Mouse (Mus musculus) liver, embryonic 15.5 days (tissue): ENCODE measurements around the gene Zfp13. TPM values are rescaled to one million over a fixed set of nuclear protein-coding genes. Genes with fewer than 3 reads are reported as not detected.

Source experiments
- ATAC-seq: fragments of 200-750 bp; cut with Nextera tagmentation; 2 replicates; pipeline ENCODE4 v1.8.0; 2017; ENCODE audit warnings: moderate number of reproducible peaks, mild to moderate bottlenecking, moderate library complexity; ENCODE audit not compliant: insufficient read depth
- H3K27ac ChIP-seq: fragments of 300-500 bp; sonication (generic); replicated peaks from 2 replicates; pipeline ENCODE4 v1.5.1; 2015; ENCODE audit warnings: mild to moderate bottlenecking, inconsistent platforms
- H3K27me3 ChIP-seq: fragments of 300-500 bp; sonication (generic); 2 replicates; pipeline ENCODE4 v1.6.1; 2015; ENCODE audit warnings: mild to moderate bottlenecking, inconsistent platforms
- H3K36me3 ChIP-seq: fragments of 300-500 bp; sonication (generic); replicated peaks from 2 replicates; pipeline ENCODE4 v1.6.1; 2015; ENCODE audit warnings: moderate library complexity, mild to moderate bottlenecking, inconsistent platforms
- H3K4me1 ChIP-seq: fragments of 300-500 bp; sonication (generic); replicated peaks from 2 replicates; pipeline ENCODE4 v1.6.1; 2015; ENCODE audit warnings: inconsistent platforms
- H3K4me2 ChIP-seq: fragments of 300-500 bp; sonication (generic); 2 replicates; pipeline ENCODE4 v1.6.1; 2015; ENCODE audit warnings: moderate library complexity, mild to moderate bottlenecking, inconsistent platforms
- H3K4me3 ChIP-seq: fragments of 300-500 bp; sonication (generic); replicated peaks from 2 replicates; pipeline ENCODE4 v1.5.1; 2015; ENCODE audit warnings: mild to moderate bottlenecking, inconsistent platforms
- H3K9ac ChIP-seq: fragments of 300-500 bp; sonication (generic); 2 replicates; pipeline ENCODE4 v1.6.1; 2015; ENCODE audit warnings: moderate library complexity, mild to moderate bottlenecking, inconsistent platforms
- H3K9me3 ChIP-seq: fragments of 300-500 bp; sonication (generic); replicated peaks from 2 replicates; pipeline ENCODE4 v1.6.1; 2016; ENCODE audit warnings: inconsistent platforms
- WGBS: fragments of 180-500 bp; shearing (Covaris S2); methylation state at CpG from one replicate; pipeline ENCODE4 v1.1.7; 2015; ENCODE audit warnings: mixed read lengths; ENCODE audit not compliant: insufficient replicate concordance; 5-methylcytosine and 5-hydroxymethylcytosine counted together
- polyA plus RNA-seq: library from polyadenylated mRNA; unstranded; fragments of >200 nt; fragmentation: Nextera tagmentation; extraction: Ambion mirVana; gene quantifications from 2 replicates; pipeline ENCODE4 v1.2.1, GENCODE M21; 2015

The Zfp13 gene
- polyA plus RNA-seq, 1 experiment from 2014 or later: 1.8 TPM

DNA sequence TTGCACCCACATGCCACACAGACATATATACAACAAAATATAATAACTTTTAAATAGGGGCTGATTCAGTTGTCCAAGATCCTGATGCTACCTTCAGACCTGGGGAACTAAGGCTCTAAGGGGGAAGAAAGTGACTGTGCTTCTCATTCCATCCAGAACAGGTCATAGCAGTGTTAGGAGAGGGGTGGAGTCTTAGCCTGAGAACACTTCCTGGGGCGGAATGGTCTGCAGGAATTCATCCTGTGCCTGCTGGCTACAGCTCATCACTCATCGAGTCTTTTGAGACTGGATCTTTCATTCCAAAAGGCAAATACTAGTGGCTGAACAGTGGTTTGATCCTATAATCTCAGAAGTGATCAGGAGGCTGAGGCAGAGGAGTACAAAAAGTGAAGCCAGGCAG is 12.0 kb downstream of the Zfp13 start:
- Histone ChIP-seq H3K27me3 (peaks cover 18% of the 10 kb centered on the region), H3K4me3 (no peak overlapping the region), H3K4me2 (no peak overlapping the region), H3K4me1 (peaks cover 3% of the 10 kb centered on the region), H3K27ac (no peak overlapping the region), H3K9ac (no peak overlapping the region), H3K9me3 (no peaks in the 10 kb centered on the region), H3K36me3 (no peaks in the 10 kb centered on the region)
- ATAC-seq: no peak
- WGBS: 64% methylated on average over 2 of the region's 2 CpGs

DNA sequence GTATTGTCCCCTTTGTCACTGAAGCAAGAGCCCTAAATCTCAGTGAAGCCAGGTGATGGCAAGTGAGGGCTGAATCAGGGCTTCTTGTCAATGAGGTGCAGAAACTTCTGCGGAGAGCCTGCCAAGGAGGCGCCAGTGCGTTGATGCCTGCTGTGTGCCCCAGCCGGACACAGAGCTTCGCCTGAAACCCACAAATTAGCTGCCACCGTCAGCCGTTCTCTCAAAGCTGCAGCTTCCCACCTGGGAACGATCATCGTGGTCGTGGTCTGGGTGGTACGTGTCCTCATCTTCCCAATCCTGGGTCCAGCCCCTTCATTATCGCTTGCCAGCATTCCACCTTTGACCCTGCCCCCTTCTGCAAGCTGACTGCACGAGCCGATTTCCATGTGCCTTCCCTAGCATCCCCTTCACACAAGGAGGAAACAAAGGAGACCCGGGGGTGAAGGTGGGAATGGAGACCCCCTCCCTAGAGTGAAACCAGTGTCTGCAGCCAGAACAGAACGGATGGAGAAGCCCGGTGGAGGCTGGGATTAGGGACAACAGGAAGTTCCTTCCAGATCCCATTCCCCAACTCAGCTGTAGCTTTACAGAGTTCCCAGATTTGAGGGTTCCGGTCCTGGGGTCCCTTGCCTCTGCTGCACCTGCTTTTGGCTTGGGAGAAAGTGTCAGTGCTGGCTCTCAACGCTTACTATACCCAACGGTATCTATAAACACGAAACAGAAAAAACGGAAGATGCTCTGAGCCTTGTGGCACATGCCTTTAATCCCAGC is 13.4 kb downstream of the Zfp13 start:
- Histone ChIP-seq H3K4me2 (peak overlapping the region; percentile 56), H3K36me3 (no peaks in the 10 kb centered on the region), H3K9me3 (no peaks in the 10 kb centered on the region), H3K9ac (0 out of 2 replicates have a peak overlapping the region, but pooled peaks have one; percentile 15), H3K4me3 (peak overlapping the region; percentile 53), H3K27me3 (peaks cover 18% of the 10 kb centered on the region), H3K4me1 (no peaks in the 10 kb centered on the region), H3K27ac (no peak overlapping the region)
- ATAC-seq: no peak; the same call in 1 of the 2 replicates
- 3% methylated on average over 22 of the region's 22 CpGs for WGBS

DNA sequence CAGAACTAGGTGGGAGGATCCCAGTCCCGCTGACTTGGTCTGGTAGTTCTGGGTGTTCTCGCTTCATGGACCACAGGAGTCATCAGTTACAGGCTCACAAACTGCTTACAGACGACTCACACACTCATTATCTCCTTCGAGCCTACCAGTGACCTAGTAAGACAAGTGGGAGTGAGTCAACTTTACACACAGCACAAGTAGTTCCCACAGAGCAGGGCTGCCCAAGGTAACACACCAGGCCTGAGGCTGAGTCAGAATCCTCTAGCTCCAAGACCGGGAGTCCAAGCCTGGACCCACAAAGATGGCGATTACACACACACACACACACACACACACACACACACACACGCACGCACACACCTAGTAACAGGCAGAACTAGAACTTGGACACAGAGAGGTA is 14.5 kb downstream of the Zfp13 start:
- H3K27me3 ChIP-seq: peaks cover 18% of the 10 kb centered on the region
- 0 out of 2 replicates have a peak, but pooled peaks cover 4% of the 10 kb centered on the region for H3K36me3 ChIP-seq
- H3K4me1 ChIP-seq: no peaks in the 10 kb centered on the region
- H3K9ac ChIP-seq: no peak overlapping the region
- peak overlapping the region; percentile 56; the same call in 1 of the 2 replicates for H3K4me2 ChIP-seq
- H3K9me3 ChIP-seq: no peaks in the 10 kb centered on the region
- H3K27ac ChIP-seq: no peak overlapping the region
- no peak overlapping the region for H3K4me3 ChIP-seq
- WGBS: 58% methylated on average over 8 of the region's 8 CpGs
- no peak for ATAC-seq

DNA sequence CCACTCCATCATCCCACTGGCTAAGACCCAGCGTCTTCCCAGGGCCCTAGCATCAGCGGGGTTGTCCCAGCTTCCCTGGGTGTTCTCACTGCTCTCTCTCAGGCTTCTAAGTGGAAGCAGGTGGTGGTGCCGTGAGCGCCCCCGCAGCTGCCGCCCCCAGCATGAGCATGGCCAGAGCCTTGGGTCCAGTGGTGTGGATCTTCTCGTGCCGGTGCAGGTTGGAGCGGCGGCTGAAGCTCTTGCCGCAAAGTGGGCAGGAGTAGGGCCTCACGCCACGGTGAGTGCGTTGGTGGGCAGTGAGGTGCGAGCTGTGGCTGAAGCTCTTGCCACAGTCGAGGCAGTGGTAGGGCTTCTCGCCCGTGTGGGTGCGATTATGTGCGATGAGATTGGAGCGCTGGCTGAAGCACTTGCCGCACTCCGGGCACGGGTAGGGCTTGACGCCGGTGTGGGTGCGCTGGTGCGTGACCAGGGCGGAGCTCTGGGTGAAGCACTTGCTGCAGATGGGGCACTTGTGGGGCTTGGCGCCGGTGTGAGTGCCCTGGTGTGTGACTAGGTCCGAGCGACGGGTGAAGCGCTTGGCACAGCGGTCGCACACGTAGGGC is 23.2 kb downstream of the Zfp13 start:
- no peaks in the 10 kb centered on the region for H3K9me3 ChIP-seq
- H3K4me2 ChIP-seq: no peak overlapping the region
- WGBS: 84% methylated on average over 38 of the region's 38 CpGs
- no peak overlapping the region for H3K9ac ChIP-seq
- no peaks in the 10 kb centered on the region for H3K4me1 ChIP-seq
- 0 out of 2 replicates have a peak, but pooled peaks have one; percentile 19 for ATAC-seq
- 0 out of 2 replicates have a peak, but pooled peaks cover 17% of the 10 kb centered on the region for H3K36me3 ChIP-seq
- H3K27me3 ChIP-seq: no peaks in the 10 kb centered on the region
- no peak overlapping the region for H3K27ac ChIP-seq
- H3K4me3 ChIP-seq: no peak overlapping the region

DNA sequence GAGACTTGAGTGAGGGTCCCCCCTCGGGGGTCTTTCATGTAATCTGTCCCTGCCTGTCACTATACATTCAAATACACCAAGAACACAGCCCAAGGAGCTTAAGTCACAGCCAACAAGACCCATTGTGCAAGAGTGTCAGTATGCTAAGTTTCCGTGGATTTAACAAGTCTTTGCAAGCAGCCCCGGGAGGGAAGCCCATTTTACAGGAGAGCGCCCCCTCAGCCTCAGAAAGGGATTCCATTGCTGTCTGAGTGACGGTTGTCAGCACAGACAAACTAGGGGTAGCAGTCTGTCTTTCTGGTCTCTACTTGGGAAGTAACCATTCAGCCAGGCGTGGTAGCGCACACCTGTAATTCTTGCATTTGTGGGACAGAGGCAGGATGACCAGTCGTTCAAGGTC is 25.2 kb downstream of the Zfp13 start:
- no peak overlapping the region for H3K4me2 ChIP-seq
- H3K27ac ChIP-seq: no peak overlapping the region
- no peak overlapping the region for H3K9ac ChIP-seq
- WGBS: 69% methylated on average over 8 of the region's 8 CpGs
- H3K27me3 ChIP-seq: no peaks in the 10 kb centered on the region
- no peaks in the 10 kb centered on the region for H3K9me3 ChIP-seq
- no peak for ATAC-seq
- H3K36me3 ChIP-seq: 0 out of 2 replicates have a peak, but pooled peaks cover 13% of the 10 kb centered on the region
- no peak overlapping the region for H3K4me3 ChIP-seq
- H3K4me1 ChIP-seq: no peaks in the 10 kb centered on the region

DNA sequence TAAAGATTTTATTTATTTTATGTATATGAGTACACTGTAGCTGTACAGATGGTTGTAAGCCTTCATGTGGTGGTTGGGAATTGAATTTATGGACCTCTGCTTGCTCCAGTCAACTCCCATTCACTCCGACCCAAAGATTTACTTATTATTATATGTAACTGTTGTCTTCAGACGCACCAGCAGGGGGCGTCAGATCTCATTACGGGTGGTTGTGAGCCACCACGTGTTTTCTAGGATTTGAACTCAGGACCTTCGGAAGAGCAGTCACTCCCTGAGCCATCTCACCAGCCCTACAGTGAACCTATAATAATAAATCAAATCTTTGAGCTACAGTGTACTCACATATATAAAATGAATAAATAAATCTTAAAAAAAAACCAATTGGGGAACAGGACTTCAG is 27.2 kb downstream of the Zfp13 start:
- no peak for ATAC-seq
- 0 out of 2 replicates have a peak, but pooled peaks cover 13% of the 10 kb centered on the region for H3K36me3 ChIP-seq
- 63% methylated on average over 6 of the region's 6 CpGs for WGBS
- H3K27ac ChIP-seq: no peak overlapping the region
- no peaks in the 10 kb centered on the region for H3K4me1 ChIP-seq
- no peak overlapping the region for H3K4me2 ChIP-seq
- no peaks in the 10 kb centered on the region for H3K27me3 ChIP-seq
- no peaks in the 10 kb centered on the region for H3K9me3 ChIP-seq
- H3K4me3 ChIP-seq: no peak overlapping the region
- H3K9ac ChIP-seq: no peak overlapping the region

DNA sequence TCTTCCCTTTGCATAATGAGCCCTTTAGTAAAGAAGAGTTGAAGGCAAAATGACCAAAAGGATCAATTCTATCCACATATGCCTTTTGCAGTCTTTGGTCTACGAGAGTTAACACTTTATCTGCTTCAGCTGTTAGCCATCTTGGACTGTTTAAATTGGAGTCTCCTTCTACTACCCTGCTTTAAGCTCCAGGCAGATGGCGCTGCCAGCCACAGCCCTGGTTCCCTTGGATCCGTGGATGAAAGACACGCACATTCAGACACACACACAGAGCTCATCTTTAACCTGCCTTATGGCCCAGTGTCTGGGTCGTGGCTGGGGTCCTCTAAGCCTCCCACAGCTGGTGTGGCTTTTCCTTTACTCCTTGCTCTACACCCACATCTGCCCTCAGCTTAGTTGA is 28.2 kb downstream of the Zfp13 start:
- Histone ChIP-seq H3K9me3 (no peaks in the 10 kb centered on the region), H3K36me3 (0 out of 2 replicates have a peak, but pooled peaks cover 5% of the 10 kb centered on the region), H3K27ac (no peak overlapping the region), H3K4me2 (no peak overlapping the region), H3K9ac (no peak overlapping the region), H3K27me3 (no peaks in the 10 kb centered on the region), H3K4me3 (no peak overlapping the region), H3K4me1 (no peaks in the 10 kb centered on the region)
- ATAC-seq: no peak
- WGBS: 18% methylated on average over 5 of the region's 5 CpGs

DNA sequence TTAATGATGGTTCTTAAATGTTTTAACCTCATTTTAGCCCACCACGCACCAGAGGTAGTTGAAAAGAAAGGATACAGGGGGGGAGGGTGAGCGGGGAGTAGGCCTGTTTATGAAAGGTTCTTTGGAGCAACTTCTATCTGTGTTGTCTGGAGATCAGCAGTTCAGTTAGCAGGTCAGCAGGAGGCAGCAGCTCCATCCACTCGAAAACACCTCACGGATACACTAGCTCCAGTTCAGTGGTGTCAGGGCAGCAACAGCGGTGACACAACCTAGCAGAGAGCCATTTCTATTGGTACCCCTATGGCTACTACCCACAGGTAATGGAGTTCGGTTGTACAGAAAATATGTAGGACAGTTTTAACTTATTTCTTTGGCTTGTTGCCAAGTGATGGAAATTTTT is 29.3 kb downstream of the Zfp13 start:
- no peaks in the 10 kb centered on the region for H3K36me3 ChIP-seq
- no peaks in the 10 kb centered on the region for H3K9me3 ChIP-seq
- H3K9ac ChIP-seq: no peak overlapping the region
- H3K4me3 ChIP-seq: no peak overlapping the region
- WGBS: 32% methylated on average over 6 of the region's 6 CpGs
- ATAC-seq: no peak
- peaks cover 10% of the 10 kb centered on the region for H3K4me1 ChIP-seq
- H3K27me3 ChIP-seq: no peaks in the 10 kb centered on the region
- no peak overlapping the region for H3K4me2 ChIP-seq
- H3K27ac ChIP-seq: no peak overlapping the region

DNA sequence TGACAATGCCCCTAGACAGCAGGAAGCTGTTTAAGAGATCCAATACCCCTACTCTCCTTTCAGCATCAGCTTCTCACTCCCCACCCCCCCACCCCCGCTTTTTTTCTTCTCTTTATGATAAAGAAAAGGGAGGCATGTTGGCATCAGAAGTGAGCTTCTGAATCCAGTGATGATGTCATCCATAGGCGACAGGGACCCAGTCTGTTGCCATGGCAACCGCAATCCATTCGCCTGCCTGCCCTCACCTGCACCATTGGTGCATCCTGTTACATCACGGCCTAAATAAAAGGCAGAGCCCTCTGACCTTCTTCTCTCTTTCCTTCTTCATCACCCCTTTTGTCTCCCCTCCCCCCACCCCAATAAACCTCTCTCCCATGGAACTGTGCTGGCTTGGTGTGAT is 30.9 kb downstream of the Zfp13 start:
- Histone ChIP-seq H3K27ac (no peak overlapping the region), H3K36me3 (no peaks in the 10 kb centered on the region), H3K27me3 (no peaks in the 10 kb centered on the region), H3K4me1 (peaks cover 15% of the 10 kb centered on the region), H3K4me3 (no peak overlapping the region), H3K9me3 (no peaks in the 10 kb centered on the region), H3K4me2 (no peak overlapping the region), H3K9ac (no peak overlapping the region)
- no peak for ATAC-seq
- 43% methylated on average over 5 of the region's 5 CpGs for WGBS

DNA sequence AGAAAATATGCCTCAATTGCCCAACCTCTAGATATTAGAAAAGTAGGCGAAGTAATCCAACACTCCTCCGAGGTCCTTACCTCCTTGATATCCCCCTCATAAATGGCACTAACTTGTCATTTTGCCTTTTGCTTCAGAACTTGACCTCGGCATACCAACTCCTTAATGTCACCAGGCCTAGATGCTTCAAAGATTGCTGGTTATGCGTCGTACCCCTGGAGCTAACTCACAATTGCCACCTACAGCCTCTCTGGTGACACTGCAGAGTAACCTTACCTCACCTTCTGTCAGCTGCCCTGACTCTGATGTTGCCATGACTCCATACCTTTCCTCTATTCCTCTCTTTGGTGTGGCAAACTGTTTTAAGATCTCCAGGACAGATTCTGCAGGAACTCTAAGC is 32.5 kb downstream of the Zfp13 start:
- ATAC-seq: no peak
- WGBS: 39% methylated on average over 5 of the region's 5 CpGs
- H3K27me3 ChIP-seq: no peaks in the 10 kb centered on the region

DNA sequence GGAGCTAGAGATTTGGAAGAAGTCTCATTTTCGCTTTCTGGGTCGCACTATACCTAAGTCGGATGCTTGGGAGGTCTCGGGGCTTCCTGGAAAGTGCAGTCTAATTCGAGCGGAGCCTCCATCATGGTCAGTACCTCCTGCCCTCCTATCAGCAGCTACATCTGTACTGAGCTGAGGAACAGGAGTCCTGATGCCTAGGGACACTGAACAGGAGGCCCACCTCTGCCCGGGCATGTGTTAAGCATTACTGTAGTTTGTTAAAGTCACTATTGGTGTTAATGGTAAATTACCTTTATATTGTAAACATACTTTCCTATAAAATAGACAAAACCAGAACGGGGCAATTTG is 34.9 kb downstream of the Zfp13 start:
- Histone ChIP-seq H3K4me1 (peaks cover 22% of the 10 kb centered on the region), H3K27ac (peak overlapping the region; percentile 96), H3K4me2 (peak overlapping the region; percentile 82), H3K27me3 (no peaks in the 10 kb centered on the region), H3K36me3 (peaks cover 18% of the 10 kb centered on the region), H3K9ac (peak overlapping the region; percentile 81), H3K4me3 (peak overlapping the region; percentile 88), H3K9me3 (no peaks in the 10 kb centered on the region)
- ATAC-seq: peak; percentile 84
- WGBS: 2% methylated on average over 8 of the region's 8 CpGs

More for the DNA sequence above, 32.5 kb downstream of the Zfp13 start:
- Histone ChIP-seq H3K9ac (no peak overlapping the region), H3K4me2 (no peak overlapping the region), H3K4me1 (peaks cover 22% of the 10 kb centered on the region), H3K36me3 (no peaks in the 10 kb centered on the region), H3K27ac (no peak overlapping the region), H3K4me3 (no peak overlapping the region), H3K9me3 (no peaks in the 10 kb centered on the region)
